Mouse (Mus musculus) C2C12 (cell line): ENCODE results near the gene Zfp683. TPM values are rescaled to one million over a fixed set of nuclear protein-coding genes. Genes with fewer than 3 reads are reported as not detected.

Experiments
- H3K27me3 ChIP-seq: one replicate; pipeline ENCODE4 v1.6.1; 2011; ENCODE audit not compliant: control insufficient read depth, insufficient read depth, insufficient read length
- H3K36me3 ChIP-seq: one replicate; pipeline ENCODE4 v1.6.1; 2011; ENCODE audit not compliant: control insufficient read depth, insufficient read depth
- H3K4me3 ChIP-seq: one replicate; pipeline ENCODE4 v1.5.1; 2011; ENCODE audit warnings: mild to moderate bottlenecking, control low read depth; ENCODE audit not compliant: poor library complexity, insufficient read depth, severe bottlenecking
- H3K79me2 ChIP-seq: one replicate; pipeline ENCODE4 v1.6.1; 2011; ENCODE audit not compliant: control insufficient read depth, insufficient read depth
- H3K79me3 ChIP-seq: one replicate; pipeline ENCODE4 v1.6.1; 2011; ENCODE audit warnings: low read depth, control low read depth
- H3ac ChIP-seq: one replicate; pipeline ENCODE3; 2011; ENCODE audit warnings: low read depth; ENCODE audit not compliant: control insufficient read depth, insufficient read length
- CEBPB ChIP-seq: IDR thresholded peaks from one replicate; pipeline ENCODE4 v1.6.1; 2011; ENCODE audit warnings: low read depth, mild to moderate bottlenecking, control low read depth, moderate library complexity
- CTCF ChIP-seq: IDR thresholded peaks from one replicate; pipeline ENCODE4 v1.5.1; 2011; ENCODE audit not compliant: control insufficient read depth, insufficient read depth, insufficient read length
- FOSL1 ChIP-seq: IDR thresholded peaks from one replicate; pipeline ENCODE4 v1.8.0; 2011; ENCODE audit warnings: mild to moderate bottlenecking, low read length; ENCODE audit not compliant: poor library complexity, insufficient read depth, severe bottlenecking
- MAX ChIP-seq: IDR thresholded peaks from one replicate; pipeline ENCODE4 v1.6.1; 2011; ENCODE audit warnings: mild to moderate bottlenecking, control low read depth
- MYOD1 ChIP-seq: IDR thresholded peaks from one replicate; pipeline ENCODE4 v1.6.1; 2011; ENCODE audit warnings: low read depth; ENCODE audit not compliant: control insufficient read depth, insufficient read length
- MYOG ChIP-seq: IDR thresholded peaks from one replicate; pipeline ENCODE4 v1.6.1; 2011; ENCODE audit not compliant: control insufficient read depth, insufficient read length; ENCODE audit errors: extremely low read depth
- USF1 ChIP-seq: IDR thresholded peaks from one replicate; pipeline ENCODE4 v1.6.1; 2011; ENCODE audit warnings: low read depth, mild to moderate bottlenecking, control low read depth, moderate library complexity
- polyA plus RNA-seq: library from polyadenylated mRNA; unstranded; fragments of >200 nt; fragmentation: generic; extraction: Trizol; gene quantifications from one replicate; pipeline ENCODE4 v1.2.1, GENCODE M21; 2012; ENCODE audit warnings: missing spikeins

Gene Zfp683
- polyA plus RNA-seq, 1 experiment, result not detected

GRCm38 (mm10) chr4:134016208-134016607, 37.4 kb upstream of the Zfp683 start:
- no peak overlapping the region for H3K4me3 ChIP-seq
- H3K27me3 ChIP-seq, result peaks cover 57% of the 10 kb centered on the region

GRCm38 (mm10) chr4:134016767-134017166, 36.9 kb upstream of the Zfp683 start:
- no peak for TF ChIP-seq MYOD1
- TF ChIP-seq MAX, result no peak
- no peak for TF ChIP-seq FOSL1
- no peak for TF ChIP-seq USF1
- TF ChIP-seq CEBPB, result no peak
- no peak for TF ChIP-seq CTCF
- TF ChIP-seq MYOG, result no peak
- peaks cover 57% of the 10 kb centered on the region for H3K27me3 ChIP-seq
- H3K36me3 ChIP-seq, result no peaks in the 10 kb centered on the region
- no peak overlapping the region for H3ac ChIP-seq
- H3K79me2 ChIP-seq, result no peaks in the 10 kb centered on the region
- H3K4me3 ChIP-seq, result no peak overlapping the region
- no peaks in the 10 kb centered on the region for H3K79me3 ChIP-seq

More at GRCm38 (mm10) chr4:134016208-134016607, 37.4 kb upstream of the Zfp683 start:
- TF ChIP-seq USF1 (no peak), FOSL1 (no peak), CEBPB (no peak), MYOG (no peak), CTCF (no peak), MYOD1 (no peak), MAX (no peak)
- H3K36me3 ChIP-seq, result no peaks in the 10 kb centered on the region
- no peaks in the 10 kb centered on the region for H3K79me2 ChIP-seq
- no peak overlapping the region for H3ac ChIP-seq
- no peaks in the 10 kb centered on the region for H3K79me3 ChIP-seq

GRCm38 (mm10) chr4:134017201-134017865, 36.3 kb upstream of the Zfp683 start:
- Histone ChIP-seq H3K27me3 (peaks cover 52% of the 10 kb centered on the region), H3K36me3 (no peaks in the 10 kb centered on the region), H3ac (no peak overlapping the region), H3K4me3 (no peak overlapping the region), H3K79me2 (no peaks in the 10 kb centered on the region), H3K79me3 (no peaks in the 10 kb centered on the region)
- TF ChIP-seq MYOG (no peak), USF1 (no peak), MYOD1 (no peak), FOSL1 (no peak), CEBPB (no peak), MAX (no peak), CTCF (no peak)

- no peak overlapping the region for H3K4me3 ChIP-seq
- no peaks in the 10 kb centered on the region for H3K36me3 ChIP-seq
- H3K27me3 ChIP-seq, result peaks cover 44% of the 10 kb centered on the region
- H3K79me2 ChIP-seq, result no peaks in the 10 kb centered on the region
- TF ChIP-seq MYOD1 (no peak), CEBPB (no peak), CTCF (no peak), FOSL1 (no peak), MAX (no peak), USF1 (no peak), MYOG (no peak)
- H3K79me3 ChIP-seq, result no peaks in the 10 kb centered on the region
- no peak overlapping the region for H3ac ChIP-seq
Observed at GRCm38 (mm10) chr4:134018038-134018778, 35.4 kb upstream of the Zfp683 start.

GRCm38 (mm10) chr4:134018779-134019145, 34.9 kb upstream of the Zfp683 start, which contains the start of gene Lin28a:
TSS of gene Lin28a (minus strand) at chr4:134018841.
- H3K27me3 ChIP-seq, result peaks cover 45% of the 10 kb centered on the region
- no peaks in the 10 kb centered on the region for H3K79me3 ChIP-seq
- no peak within 1 kb of the TSS for H3K4me3 ChIP-seq
- no peaks in the 10 kb centered on the region for H3K36me3 ChIP-seq
- no peaks in the 10 kb centered on the region for H3K79me2 ChIP-seq
- TF ChIP-seq FOSL1 (no peak), CEBPB (no peak), USF1 (no peak), CTCF (no peak), MAX (no peak), MYOG (no peak), MYOD1 (no peak)
- H3ac ChIP-seq, result no peak within 1 kb of the TSS
